Mouse (Mus musculus): ENCODE results near the gene Olfr251.
A peak's percentile ranks its signal among the peaks of the same experiment; 100 is the strongest.
"Not testable (repeated sequence)": the region's sequence is repeated elsewhere in the genome, so short reads cannot be mapped to it uniquely, and the experiment has no call there.

Olfr251 gene

DNA sequence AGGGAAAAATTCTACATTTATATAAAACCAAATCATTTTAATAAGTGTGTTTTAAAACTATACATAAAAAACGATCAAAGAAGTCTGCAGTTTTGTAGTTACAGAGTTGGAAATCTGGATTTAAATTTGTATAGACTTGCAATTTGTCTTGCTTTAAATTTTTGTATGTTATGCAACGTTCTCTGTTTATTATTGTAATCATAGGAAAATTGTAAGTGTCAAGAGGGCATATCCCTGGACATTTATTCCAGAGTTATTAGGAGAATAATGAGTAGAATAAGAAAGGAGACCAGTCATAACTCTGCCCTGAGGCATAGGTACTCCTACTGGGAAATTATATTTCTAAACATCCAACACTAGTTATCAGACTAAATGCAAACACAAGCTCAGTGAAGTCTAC, at the start of gene Olfr251:
Olfr251 (plus strand) TSS at position 301 of the 400 bp plus-strand sequence.
- no peak for DNase-seq (ENCODE audit: low spot score)

DNA sequence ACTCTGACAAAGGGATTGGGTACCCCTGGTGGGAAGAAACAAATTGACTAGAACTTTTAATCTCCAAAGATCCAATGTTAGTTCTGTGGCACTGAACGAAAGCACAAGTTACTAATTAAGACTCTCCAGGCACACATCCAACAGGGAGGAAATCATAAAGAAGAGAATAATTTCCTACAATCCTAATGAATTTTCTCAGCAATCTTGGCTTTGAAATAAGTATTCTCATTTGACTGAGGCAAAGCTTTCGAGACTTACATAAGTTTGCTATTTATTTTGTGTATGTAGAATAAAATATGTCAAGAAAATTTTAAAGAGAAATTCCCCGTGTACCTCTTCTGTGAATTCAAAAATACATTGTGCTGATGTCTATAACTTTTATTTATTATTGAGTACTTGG, 48.1 kb upstream of the Olfr251 start, which contains the start of gene Olfr25:
Olfr25 (plus strand) TSS at position 301 of the 400 bp plus-strand sequence.
- no peak for DNase-seq (ENCODE audit: low spot score)

GRCm38 (mm10) chr9:38348111-38348510, 28.8 kb upstream of the Olfr251 start, which contains the start of gene Olfr898:
TSS of gene Olfr898 (plus strand) at chr9:38348411.
- DNase-seq (ENCODE audit: low spot score): no peak

GRCm38 (mm10) chr9:38366596-38366995, 10.3 kb upstream of the Olfr251 start, which contains the start of gene Olfr250:
TSS of gene Olfr250 (plus strand) at chr9:38366896.
- no peak for DNase-seq (ENCODE audit: low spot score)

DNA sequence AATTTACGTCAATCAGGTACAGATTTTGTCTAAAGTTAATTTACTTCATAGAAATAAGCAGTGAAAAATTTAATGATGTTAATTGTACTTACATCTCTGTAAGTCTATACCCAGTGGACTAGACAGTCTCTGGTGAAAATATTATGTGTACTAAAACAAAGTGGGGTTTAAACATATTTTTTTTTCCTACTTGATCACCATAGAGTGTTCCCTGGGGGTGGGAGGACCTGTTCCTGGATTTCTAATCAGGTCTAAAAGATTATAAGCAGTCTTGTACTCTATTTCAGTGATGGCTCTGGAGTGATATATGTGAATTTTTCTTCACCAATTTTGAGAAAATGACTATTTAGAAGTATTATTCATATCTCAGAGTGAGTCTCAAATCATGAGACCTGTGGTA, 24.5 kb downstream of the Olfr251 start, which contains the start of gene Olfr147:
Olfr147 (plus strand) TSS at position 301 of the 400 bp plus-strand sequence.
- no peak for DNase-seq (ENCODE audit: low spot score)

DNA sequence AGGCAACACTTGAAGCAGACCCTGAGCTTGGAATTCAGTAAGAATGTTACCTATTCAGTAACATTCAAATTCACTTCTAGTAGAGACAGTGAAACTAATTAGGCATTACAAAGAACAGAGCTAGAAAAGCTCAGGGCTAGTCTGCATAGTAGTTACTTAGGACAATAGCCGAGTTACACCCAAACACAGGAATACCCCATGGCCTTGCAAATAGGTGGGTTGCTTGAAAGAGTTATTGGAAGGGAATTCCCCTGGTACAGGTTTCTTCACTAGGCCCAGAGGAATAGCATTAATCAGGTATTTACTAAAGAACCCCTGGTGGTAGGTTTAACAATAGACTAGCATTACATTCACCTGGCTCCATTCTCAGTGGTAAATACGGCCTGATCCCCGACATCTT, 30.6 kb downstream of the Olfr251 start:
- DNase-seq (ENCODE audit: low spot score): not testable (repeated sequence)

DNA sequence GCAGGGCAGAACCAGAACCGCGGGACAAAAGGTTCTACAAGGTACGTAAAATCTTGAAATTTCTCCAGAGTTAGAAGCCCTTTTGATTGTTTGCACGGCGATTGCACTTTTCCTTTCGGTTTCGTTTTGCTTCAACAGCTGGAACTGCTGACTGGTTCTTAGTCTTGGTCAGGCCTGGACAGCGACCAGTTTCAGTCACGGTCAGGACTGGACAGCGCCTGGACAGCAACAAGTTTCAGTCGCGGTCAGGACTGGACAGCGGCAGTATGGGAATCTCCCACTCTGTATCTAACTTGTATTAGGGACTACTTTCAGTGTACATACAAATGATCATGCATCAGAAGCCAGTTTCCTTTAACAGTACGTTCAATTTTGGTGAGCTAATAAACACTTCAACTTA, 36.6 kb downstream of the Olfr251 start:
- DNase-seq (ENCODE audit: low spot score): peak; percentile 6

GRCm38 (mm10) chr9:38423801-38424200, 46.9 kb downstream of the Olfr251 start:
- DNase-seq (ENCODE audit: low spot score): no peak

- DNase-seq (ENCODE audit: low spot score): no peak
Observed at GRCm38 (mm10) chr9:38427026-38427425, 50.1 kb downstream of the Olfr251 start.

GRCm38 (mm10) chr9:38429155-38429554, 52.3 kb downstream of the Olfr251 start, which contains the start of gene Olfr901:
TSS of gene Olfr901 (plus strand) at chr9:38429455.
- no peak for DNase-seq (ENCODE audit: low spot score)

Data from testis, postnatal 14 days (tissue).